Mouse (Mus musculus) midbrain, embryonic 16.5 days (tissue): ENCODE data around the gene Abcc6. TPM values are rescaled to one million over a fixed set of nuclear protein-coding genes. Genes with fewer than 3 reads are reported as not detected.

Experiments
- ATAC-seq: fragments of 200-750 bp; cut with Nextera tagmentation; 2 replicates; pipeline ENCODE4 v1.8.0; 2017; ENCODE audit warnings: moderate TSS enrichment
- H3K27ac ChIP-seq: fragments of 300-500 bp; sonication (generic); 2 replicates; pipeline ENCODE4 v1.5.1; 2014; ENCODE audit warnings: mild to moderate bottlenecking, low read length, mixed read lengths
- H3K27me3 ChIP-seq: fragments of 300-500 bp; sonication (generic); 2 replicates; pipeline ENCODE4 v1.6.1; 2014; ENCODE audit warnings: low read depth, low read length, mixed read lengths; ENCODE audit not compliant: control insufficient read depth, insufficient read depth
- H3K36me3 ChIP-seq: fragments of 300-500 bp; sonication (generic); 2 replicates; pipeline ENCODE4 v1.6.1; 2014; ENCODE audit warnings: mild to moderate bottlenecking, low read length, moderate library complexity, mixed read lengths; ENCODE audit not compliant: control insufficient read depth, insufficient read depth
- H3K4me1 ChIP-seq: fragments of 300-500 bp; sonication (generic); 2 replicates; pipeline ENCODE4 v1.6.1; 2014; ENCODE audit warnings: mild to moderate bottlenecking, low read length, mixed read lengths; ENCODE audit not compliant: control insufficient read depth, insufficient read depth
- H3K4me2 ChIP-seq: fragments of 300-500 bp; sonication (generic); 2 replicates; pipeline ENCODE4 v1.6.1; 2014; ENCODE audit warnings: mild to moderate bottlenecking, low read length, mixed read lengths
- H3K4me3 ChIP-seq: fragments of 300-500 bp; sonication (generic); 2 replicates; pipeline ENCODE4 v1.5.1; 2014; ENCODE audit warnings: low read depth, mild to moderate bottlenecking, low read length, moderate library complexity, mixed read lengths
- H3K9ac ChIP-seq: fragments of 300-500 bp; sonication (generic); 2 replicates; pipeline ENCODE4 v1.6.1; 2014; ENCODE audit warnings: low read depth, low read length, mixed read lengths
- H3K9me3 ChIP-seq: fragments of 300-500 bp; sonication (generic); replicated peaks from 2 replicates; pipeline ENCODE4 v1.6.1; 2014; ENCODE audit warnings: mild to moderate bottlenecking, low read length, mixed read lengths; ENCODE audit not compliant: control insufficient read depth, poor library complexity, severe bottlenecking
- WGBS: fragments of 180-500 bp; shearing (Covaris S2); extraction: QIAGEN DNeasy Blood & Tissue Kit; methylation state at CpG from one replicate; pipeline ENCODE4 v1.1.7; 2014; 5-methylcytosine and 5-hydroxymethylcytosine counted together
- polyA plus RNA-seq: library from polyadenylated mRNA; unstranded; fragments of >200 nt; fragmentation: Nextera tagmentation; extraction: Ambion mirVana; gene quantifications from 2 replicates; pipeline ENCODE4 v1.2.1, GENCODE M21; 2015

Abcc6 gene
- polyA plus RNA-seq, 1 experiment from 2014 or later: 0.45 TPM

- Histone ChIP-seq H3K4me3 (no peak overlapping the region), H3K36me3 (no peaks in the 10 kb centered on the region), H3K27ac (peak overlapping the region; percentile 33; the same call in 1 of the 2 replicates), H3K9ac (peak overlapping the region; percentile 26; the same call in 1 of the 2 replicates), H3K9me3 (no peaks in the 10 kb centered on the region), H3K27me3 (no peaks in the 10 kb centered on the region), H3K4me2 (no peak overlapping the region), H3K4me1 (no peaks in the 10 kb centered on the region; the same call in 1 of the 2 replicates)
- 17% methylated on average over 9 of the region's 9 CpGs for WGBS
- ATAC-seq: peak; percentile 73
Measured at GRCm38 (mm10) chr7:46013266-46014010, 16.7 kb downstream of the Abcc6 start.

GRCm38 (mm10) chr7:46012121-46012520, 18.0 kb downstream of the Abcc6 start:
- H3K27me3 ChIP-seq: no peaks in the 10 kb centered on the region
- H3K27ac ChIP-seq: no peak overlapping the region
- no peaks in the 10 kb centered on the region for H3K36me3 ChIP-seq
- H3K9me3 ChIP-seq: no peaks in the 10 kb centered on the region
- H3K4me3 ChIP-seq: no peak overlapping the region
- H3K4me1 ChIP-seq: no peaks in the 10 kb centered on the region; the same call in 1 of the 2 replicates
- no peak overlapping the region for H3K9ac ChIP-seq
- no peak overlapping the region for H3K4me2 ChIP-seq
- no peak for ATAC-seq

GRCm38 (mm10) chr7:46009578-46009977, 20.5 kb downstream of the Abcc6 start:
- Histone ChIP-seq H3K4me2 (no peak overlapping the region), H3K4me3 (no peak overlapping the region), H3K4me1 (no peaks in the 10 kb centered on the region; the same call in 1 of the 2 replicates), H3K36me3 (no peaks in the 10 kb centered on the region), H3K27ac (no peak overlapping the region), H3K9ac (no peak overlapping the region), H3K9me3 (no peaks in the 10 kb centered on the region), H3K27me3 (no peaks in the 10 kb centered on the region)
- WGBS: 19% methylated on average over 5 of the region's 5 CpGs
- ATAC-seq: peak; percentile 59

- H3K27ac ChIP-seq: no peak overlapping the region
- H3K4me1 ChIP-seq: no peaks in the 10 kb centered on the region
- H3K36me3 ChIP-seq: no peaks in the 10 kb centered on the region
- no peak overlapping the region for H3K4me2 ChIP-seq
- WGBS: 53% methylated on average over 4 of the region's 4 CpGs
- no peak for ATAC-seq
- H3K9ac ChIP-seq: no peak overlapping the region
- no peaks in the 10 kb centered on the region for H3K9me3 ChIP-seq
- H3K27me3 ChIP-seq: no peaks in the 10 kb centered on the region
- H3K4me3 ChIP-seq: no peak overlapping the region
Measured at GRCm38 (mm10) chr7:46002748-46003147, 27.4 kb downstream of the Abcc6 start.

- Histone ChIP-seq H3K9ac (no peak overlapping the region), H3K27me3 (no peaks in the 10 kb centered on the region), H3K4me3 (no peak overlapping the region), H3K9me3 (no peaks in the 10 kb centered on the region), H3K4me2 (no peak overlapping the region), H3K36me3 (no peaks in the 10 kb centered on the region), H3K4me1 (no peaks in the 10 kb centered on the region), H3K27ac (no peak overlapping the region)
- no peak for ATAC-seq
- WGBS: 93% methylated on average over 4 of the region's 4 CpGs
Measured at GRCm38 (mm10) chr7:46000577-46000976, 29.5 kb downstream of the Abcc6 start.

- Histone ChIP-seq H3K4me3 (no peak overlapping the region), H3K36me3 (no peaks in the 10 kb centered on the region), H3K4me2 (no peak overlapping the region), H3K27ac (no peak overlapping the region), H3K4me1 (no peaks in the 10 kb centered on the region), H3K9ac (no peak overlapping the region), H3K27me3 (no peaks in the 10 kb centered on the region), H3K9me3 (no peaks in the 10 kb centered on the region)
- WGBS: 89% methylated on average over 8 of the region's 8 CpGs
- ATAC-seq: no peak
Measured at GRCm38 (mm10) chr7:45992470-45992869, 37.6 kb downstream of the Abcc6 start.

GRCm38 (mm10) chr7:45988344-45988743, 41.8 kb downstream of the Abcc6 start:
- no peaks in the 10 kb centered on the region for H3K27me3 ChIP-seq
- WGBS: 97% methylated on average over 1 of the region's 1 CpGs
- no peak overlapping the region for H3K4me3 ChIP-seq
- H3K9ac ChIP-seq: no peak overlapping the region
- no peaks in the 10 kb centered on the region for H3K36me3 ChIP-seq
- no peaks in the 10 kb centered on the region for H3K4me1 ChIP-seq
- H3K9me3 ChIP-seq: no peaks in the 10 kb centered on the region
- no peak for ATAC-seq
- H3K27ac ChIP-seq: no peak overlapping the region
- H3K4me2 ChIP-seq: no peak overlapping the region

GRCm38 (mm10) chr7:45986893-45987292, 43.2 kb downstream of the Abcc6 start:
- Histone ChIP-seq H3K4me3 (no peak overlapping the region), H3K9ac (no peak overlapping the region), H3K27ac (no peak overlapping the region), H3K36me3 (no peaks in the 10 kb centered on the region), H3K4me1 (no peaks in the 10 kb centered on the region), H3K27me3 (no peaks in the 10 kb centered on the region), H3K4me2 (no peak overlapping the region), H3K9me3 (no peaks in the 10 kb centered on the region)
- no peak for ATAC-seq
- 69% methylated on average over 6 of the region's 6 CpGs for WGBS

- H3K9me3 ChIP-seq: no peaks in the 10 kb centered on the region
- no peaks in the 10 kb centered on the region for H3K4me1 ChIP-seq
- H3K27ac ChIP-seq: no peak overlapping the region
- no peaks in the 10 kb centered on the region for H3K36me3 ChIP-seq
- H3K9ac ChIP-seq: no peak overlapping the region
- 84% methylated on average over 5 of the region's 5 CpGs for WGBS
- H3K4me2 ChIP-seq: no peak overlapping the region
- ATAC-seq: no peak
- H3K4me3 ChIP-seq: no peak overlapping the region
- H3K27me3 ChIP-seq: no peaks in the 10 kb centered on the region
Measured at GRCm38 (mm10) chr7:45981612-45982011, 48.5 kb downstream of the Abcc6 start.
